Mouse (Mus musculus): ENCODE measurements at regions not wholly inside any gene's neighbourhood (a gene's known extent, or its start where the extent isn't known, plus 50 kb on each side); places are given as distances from the start of the nearest gene placed in this dataset.

DNA sequence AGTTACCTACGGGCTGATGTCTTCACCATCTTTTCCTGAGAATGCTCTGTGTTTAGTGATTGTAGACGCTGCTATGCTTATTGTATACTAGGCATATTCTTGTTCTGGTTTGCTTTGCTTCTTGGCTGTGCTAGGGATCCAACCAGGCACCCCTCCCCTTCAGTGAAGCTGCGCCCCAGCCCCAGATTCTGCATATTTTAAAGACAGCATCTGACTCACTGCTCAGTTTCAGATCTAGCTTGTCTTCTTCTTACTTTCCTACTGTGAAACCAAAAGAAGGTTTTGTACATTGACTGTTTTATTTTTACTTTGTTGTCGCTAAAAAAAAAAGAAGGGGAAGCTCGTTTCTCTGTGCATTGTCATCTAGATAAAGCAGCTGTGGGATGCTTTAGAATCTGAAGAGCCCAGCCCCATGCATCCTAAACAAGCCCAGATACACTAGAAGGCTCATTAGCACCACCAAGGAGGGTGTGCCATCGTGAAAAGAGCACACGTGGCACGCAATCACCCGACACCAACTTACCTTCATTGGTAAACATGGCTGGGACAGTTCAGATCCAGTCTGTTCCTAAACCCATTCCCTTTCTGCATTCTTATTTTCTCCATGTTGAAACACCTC, 83.7 kb upstream of the Phyhipl start:
- Histone ChIP-seq H3K9me3 (replicated peaks; ENCODE audit: control insufficient read depth, low read length) (no peaks in the 10 kb centered on the region), H3K27ac (ENCODE audit: low read depth, low read length) (no peak overlapping the region), H3K4me2 (no peak overlapping the region), H3K4me1 (ENCODE audit: control insufficient read depth, insufficient read depth, low read length) (no peaks in the 10 kb centered on the region), H3K27me3 (ENCODE audit: control insufficient read depth, insufficient read depth, low read length) (no peaks in the 10 kb centered on the region), H3K36me3 (ENCODE audit: control insufficient read depth, insufficient read depth, low read length) (no peaks in the 10 kb centered on the region), H3K9ac (ENCODE audit: low read depth, low read length) (no peak overlapping the region), H3K4me3 (ENCODE audit: low read depth, low read length) (no peak overlapping the region)
- ATAC-seq (replicated peaks; ENCODE audit: insufficient number of reproducible peaks, low FRiP score, low TSS enrichment) = no peak
- WGBS (ENCODE audit: insufficient replicate concordance) = 78% methylated on average over 9 of the region's 9 CpGs

DNA sequence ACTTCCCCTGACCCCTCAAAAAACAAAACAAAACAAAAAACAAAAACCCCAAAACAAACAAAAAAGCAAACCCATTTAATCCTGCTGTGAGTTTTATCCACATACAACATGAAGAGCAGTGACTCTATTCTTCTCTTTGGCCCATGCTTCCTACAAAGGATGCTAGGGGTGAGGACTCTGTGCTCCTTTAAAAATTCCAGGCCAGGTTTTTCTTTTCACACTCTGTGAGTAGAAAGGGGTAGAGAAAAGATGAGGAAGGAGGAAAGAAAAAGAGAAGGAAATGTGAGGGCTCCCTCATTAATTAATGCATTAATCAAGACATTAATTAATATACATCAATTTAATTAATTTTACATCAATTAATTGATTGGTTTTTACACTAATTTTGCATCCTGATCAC, 82.9 kb upstream of the Phyhipl start:
- no peak for ATAC-seq (replicated peaks; ENCODE audit: insufficient number of reproducible peaks, low FRiP score, low TSS enrichment)
- no peak overlapping the region for H3K27ac ChIP-seq (ENCODE audit: low read depth, low read length)
- no peaks in the 10 kb centered on the region for H3K27me3 ChIP-seq (ENCODE audit: control insufficient read depth, insufficient read depth, low read length)
- no peaks in the 10 kb centered on the region for H3K9me3 ChIP-seq (replicated peaks; ENCODE audit: control insufficient read depth, low read length)
- H3K4me3 ChIP-seq (ENCODE audit: low read depth, low read length) = no peak overlapping the region
- H3K4me2 ChIP-seq = no peak overlapping the region
- no peaks in the 10 kb centered on the region for H3K36me3 ChIP-seq (ENCODE audit: control insufficient read depth, insufficient read depth, low read length)
- H3K9ac ChIP-seq (ENCODE audit: low read depth, low read length) = no peak overlapping the region
- H3K4me1 ChIP-seq (ENCODE audit: control insufficient read depth, insufficient read depth, low read length) = no peaks in the 10 kb centered on the region

DNA sequence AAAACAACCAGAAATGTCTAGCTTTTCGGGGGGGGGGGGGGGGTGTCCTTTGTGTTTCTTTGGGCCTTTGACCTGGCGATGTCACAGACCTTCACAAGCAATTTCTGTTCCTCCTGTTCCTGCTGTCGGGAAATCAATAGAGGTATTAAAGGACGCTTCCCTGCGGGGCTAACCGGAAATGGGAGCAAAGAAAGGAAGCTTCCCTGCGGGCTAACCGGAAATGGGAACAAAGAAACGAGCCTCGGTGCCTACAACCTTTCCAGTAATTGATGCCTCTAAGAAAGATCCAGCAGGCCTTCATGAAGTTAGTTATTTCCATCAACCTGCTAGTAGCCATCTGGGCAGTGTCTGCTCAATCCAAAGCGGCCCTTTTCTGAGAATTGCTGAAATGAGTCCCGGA, 78.2 kb upstream of the Phyhipl start:
- Histone ChIP-seq H3K27me3 (ENCODE audit: control insufficient read depth, insufficient read depth, low read length) (no peaks in the 10 kb centered on the region), H3K9me3 (replicated peaks; ENCODE audit: control insufficient read depth, low read length) (no peaks in the 10 kb centered on the region), H3K4me3 (ENCODE audit: low read depth, low read length) (no peak overlapping the region), H3K27ac (ENCODE audit: low read depth, low read length) (no peak overlapping the region), H3K4me2 (no peak overlapping the region), H3K4me1 (ENCODE audit: control insufficient read depth, insufficient read depth, low read length) (no peaks in the 10 kb centered on the region), H3K9ac (ENCODE audit: low read depth, low read length) (no peak overlapping the region), H3K36me3 (ENCODE audit: control insufficient read depth, insufficient read depth, low read length) (no peaks in the 10 kb centered on the region)
- no peak for ATAC-seq (replicated peaks; ENCODE audit: insufficient number of reproducible peaks, low FRiP score, low TSS enrichment)
- 61% methylated on average over 12 of the region's 12 CpGs for WGBS (ENCODE audit: insufficient replicate concordance)

DNA sequence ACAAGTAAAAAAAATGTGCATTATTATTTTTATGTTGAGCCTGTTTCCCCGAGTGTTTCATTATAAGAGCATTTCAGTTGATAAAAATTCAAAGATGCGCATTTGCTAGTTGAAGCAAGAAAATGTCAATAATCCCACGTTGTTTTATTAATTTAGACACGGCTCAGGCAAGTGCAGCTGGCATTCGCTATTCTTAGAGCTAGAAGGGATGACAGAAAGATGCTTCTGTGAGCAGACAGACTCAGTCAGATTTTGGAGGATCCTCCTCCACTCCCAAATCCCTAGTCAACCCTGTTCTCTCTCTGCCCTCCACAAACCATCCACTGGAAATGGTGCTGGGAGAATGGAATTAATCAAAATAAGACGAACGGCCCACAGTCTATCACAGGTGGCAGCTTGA, 77.7 kb upstream of the Phyhipl start:
- no peaks in the 10 kb centered on the region for H3K4me1 ChIP-seq (ENCODE audit: control insufficient read depth, insufficient read depth, low read length)
- H3K36me3 ChIP-seq (ENCODE audit: control insufficient read depth, insufficient read depth, low read length) = no peaks in the 10 kb centered on the region
- WGBS (ENCODE audit: insufficient replicate concordance) = 77% methylated on average over 7 of the region's 7 CpGs
- H3K27me3 ChIP-seq (ENCODE audit: control insufficient read depth, insufficient read depth, low read length) = no peaks in the 10 kb centered on the region
- H3K4me2 ChIP-seq = no peak overlapping the region
- no peaks in the 10 kb centered on the region for H3K9me3 ChIP-seq (replicated peaks; ENCODE audit: control insufficient read depth, low read length)
- H3K4me3 ChIP-seq (ENCODE audit: low read depth, low read length) = no peak overlapping the region
- no peak for ATAC-seq (replicated peaks; ENCODE audit: insufficient number of reproducible peaks, low FRiP score, low TSS enrichment)
- H3K27ac ChIP-seq (ENCODE audit: low read depth, low read length) = no peak overlapping the region
- no peak overlapping the region for H3K9ac ChIP-seq (ENCODE audit: low read depth, low read length)

DNA sequence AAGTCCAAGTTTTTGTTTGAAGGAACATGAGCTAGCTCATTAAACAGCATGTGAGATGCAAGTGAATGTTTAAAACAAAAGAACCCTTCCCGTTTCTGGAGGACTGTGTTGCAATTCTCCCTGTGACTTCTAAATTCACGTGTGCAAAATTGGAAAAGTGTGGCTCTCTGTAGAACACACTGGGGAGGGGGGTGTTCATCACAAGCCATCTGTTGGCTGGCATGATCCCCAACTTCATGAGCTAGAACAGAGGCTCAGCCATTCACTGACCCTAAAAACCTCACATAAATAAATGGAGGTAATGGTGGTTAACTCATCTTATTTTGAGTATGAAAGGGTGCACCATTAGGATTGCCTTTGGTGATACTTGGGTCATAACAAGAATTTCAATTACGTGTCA, 69.3 kb upstream of the Phyhipl start:
- ATAC-seq (replicated peaks; ENCODE audit: insufficient number of reproducible peaks, low FRiP score, low TSS enrichment) = no peak

GRCm38 (mm10) chr10:70722783-70723182, 67.0 kb upstream of the Phyhipl start:
- Histone ChIP-seq H3K27me3 (ENCODE audit: control insufficient read depth, insufficient read depth, low read length) (no peaks in the 10 kb centered on the region), H3K9ac (ENCODE audit: low read depth, low read length) (no peak overlapping the region), H3K36me3 (ENCODE audit: control insufficient read depth, insufficient read depth, low read length) (no peaks in the 10 kb centered on the region), H3K4me1 (ENCODE audit: control insufficient read depth, insufficient read depth, low read length) (no peaks in the 10 kb centered on the region), H3K4me3 (ENCODE audit: low read depth, low read length) (no peak overlapping the region), H3K4me2 (no peak overlapping the region), H3K9me3 (replicated peaks; ENCODE audit: control insufficient read depth, low read length) (no peaks in the 10 kb centered on the region), H3K27ac (ENCODE audit: low read depth, low read length) (no peak overlapping the region)
- no peak for ATAC-seq (replicated peaks; ENCODE audit: insufficient number of reproducible peaks, low FRiP score, low TSS enrichment)
- WGBS (ENCODE audit: insufficient replicate concordance) = 86% methylated on average over 2 of the region's 2 CpGs

More for the DNA sequence above, 69.3 kb upstream of the Phyhipl start:
- Histone ChIP-seq H3K4me2 (no peak overlapping the region), H3K27ac (ENCODE audit: low read depth, low read length) (no peak overlapping the region), H3K9ac (ENCODE audit: low read depth, low read length) (no peak overlapping the region), H3K9me3 (replicated peaks; ENCODE audit: control insufficient read depth, low read length) (no peaks in the 10 kb centered on the region), H3K36me3 (ENCODE audit: control insufficient read depth, insufficient read depth, low read length) (no peaks in the 10 kb centered on the region), H3K27me3 (ENCODE audit: control insufficient read depth, insufficient read depth, low read length) (no peaks in the 10 kb centered on the region), H3K4me1 (ENCODE audit: control insufficient read depth, insufficient read depth, low read length) (no peaks in the 10 kb centered on the region), H3K4me3 (ENCODE audit: low read depth, low read length) (no peak overlapping the region)
- WGBS (ENCODE audit: insufficient replicate concordance) = 77% methylated on average over 3 of the region's 3 CpGs

DNA sequence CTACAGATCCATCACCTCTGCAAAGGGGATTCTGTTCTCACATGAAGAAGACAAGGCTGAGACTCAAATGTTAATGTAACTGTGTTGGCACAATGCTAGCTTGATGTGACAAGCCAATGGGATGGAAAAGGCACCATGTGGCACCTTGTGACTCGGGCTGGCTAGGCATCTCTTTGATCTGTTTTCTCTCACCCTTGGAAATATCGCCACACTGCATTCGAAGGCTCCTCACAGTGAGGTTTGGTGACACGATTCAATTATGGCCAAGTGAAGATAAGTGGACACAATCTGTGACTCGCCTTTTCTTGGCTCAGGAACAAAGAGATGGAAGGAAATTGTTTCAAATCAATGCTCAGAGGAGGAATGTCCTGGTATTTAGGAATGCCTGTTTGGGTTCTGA, 66.6 kb upstream of the Phyhipl start:
- 55% methylated on average over 5 of the region's 5 CpGs for WGBS (ENCODE audit: insufficient replicate concordance)
- no peaks in the 10 kb centered on the region for H3K4me1 ChIP-seq (ENCODE audit: control insufficient read depth, insufficient read depth, low read length)
- no peak overlapping the region for H3K27ac ChIP-seq (ENCODE audit: low read depth, low read length)
- H3K36me3 ChIP-seq (ENCODE audit: control insufficient read depth, insufficient read depth, low read length) = no peaks in the 10 kb centered on the region
- H3K4me2 ChIP-seq = no peak overlapping the region
- ATAC-seq (replicated peaks; ENCODE audit: insufficient number of reproducible peaks, low FRiP score, low TSS enrichment) = no peak
- H3K27me3 ChIP-seq (ENCODE audit: control insufficient read depth, insufficient read depth, low read length) = no peaks in the 10 kb centered on the region
- no peak overlapping the region for H3K4me3 ChIP-seq (ENCODE audit: low read depth, low read length)
- no peaks in the 10 kb centered on the region for H3K9me3 ChIP-seq (replicated peaks; ENCODE audit: control insufficient read depth, low read length)
- no peak overlapping the region for H3K9ac ChIP-seq (ENCODE audit: low read depth, low read length)

- Histone ChIP-seq H3K36me3 (ENCODE audit: control insufficient read depth, insufficient read depth, low read length) (no peaks in the 10 kb centered on the region), H3K27ac (ENCODE audit: low read depth, low read length) (no peak overlapping the region), H3K4me3 (ENCODE audit: low read depth, low read length) (no peak overlapping the region), H3K27me3 (ENCODE audit: control insufficient read depth, insufficient read depth, low read length) (no peaks in the 10 kb centered on the region), H3K9me3 (replicated peaks; ENCODE audit: control insufficient read depth, low read length) (no peaks in the 10 kb centered on the region), H3K4me1 (ENCODE audit: control insufficient read depth, insufficient read depth, low read length) (no peaks in the 10 kb centered on the region), H3K9ac (ENCODE audit: low read depth, low read length) (no peak overlapping the region), H3K4me2 (peak overlapping the region; percentile 36)
- ATAC-seq (replicated peaks; ENCODE audit: insufficient number of reproducible peaks, low FRiP score, low TSS enrichment) = no peak
- WGBS (ENCODE audit: insufficient replicate concordance) = 16% methylated on average over 3 of the region's 8 CpGs
Measured at GRCm38 (mm10) chr10:70717464-70717863, 61.7 kb upstream of the Phyhipl start.

DNA sequence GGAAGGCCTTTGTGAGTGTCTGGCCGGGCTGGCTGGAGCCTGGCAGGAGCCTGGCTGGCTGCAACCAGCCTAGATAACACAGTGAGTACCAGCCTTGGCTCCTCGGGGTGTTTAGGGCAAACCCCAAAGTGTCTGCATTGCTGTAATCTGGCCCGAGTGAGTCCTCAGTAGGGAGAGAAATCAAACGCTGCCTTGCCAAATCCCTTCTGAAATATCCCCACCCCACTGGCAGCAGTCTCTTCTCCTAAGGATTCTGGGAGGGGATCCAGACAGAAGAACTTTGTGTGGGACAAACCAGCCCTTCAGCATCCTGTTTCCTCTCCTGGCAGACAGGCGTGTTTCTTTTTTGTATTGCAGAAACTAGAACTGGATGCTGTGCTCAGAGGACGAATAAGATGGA, 61.3 kb upstream of the Phyhipl start:
- Histone ChIP-seq H3K9me3 (replicated peaks; ENCODE audit: control insufficient read depth, low read length) (no peaks in the 10 kb centered on the region), H3K36me3 (ENCODE audit: control insufficient read depth, insufficient read depth, low read length) (no peaks in the 10 kb centered on the region), H3K4me1 (ENCODE audit: control insufficient read depth, insufficient read depth, low read length) (no peaks in the 10 kb centered on the region), H3K9ac (ENCODE audit: low read depth, low read length) (no peak overlapping the region), H3K4me2 (no peak overlapping the region), H3K27me3 (ENCODE audit: control insufficient read depth, insufficient read depth, low read length) (no peaks in the 10 kb centered on the region), H3K4me3 (ENCODE audit: low read depth, low read length) (no peak overlapping the region), H3K27ac (ENCODE audit: low read depth, low read length) (peak overlapping the region; percentile 30; the same call in 1 of the 2 replicates)
- WGBS (ENCODE audit: insufficient replicate concordance) = 10% methylated on average over 6 of the region's 6 CpGs
- no peak for ATAC-seq (replicated peaks; ENCODE audit: insufficient number of reproducible peaks, low FRiP score, low TSS enrichment)
